Mouse (Mus musculus): ENCODE results near the gene Dthd1. TPM values are rescaled to one million over a fixed set of nuclear protein-coding genes. Genes with fewer than 3 reads are reported as not detected.
A peak's percentile ranks its signal among the peaks of the same experiment; 100 is the strongest.

The Dthd1 gene
- not detected in 2 replicates for polyA plus RNA-seq (2015; fragmentation: Nextera tagmentation; extraction: Ambion mirVana)

DNA sequence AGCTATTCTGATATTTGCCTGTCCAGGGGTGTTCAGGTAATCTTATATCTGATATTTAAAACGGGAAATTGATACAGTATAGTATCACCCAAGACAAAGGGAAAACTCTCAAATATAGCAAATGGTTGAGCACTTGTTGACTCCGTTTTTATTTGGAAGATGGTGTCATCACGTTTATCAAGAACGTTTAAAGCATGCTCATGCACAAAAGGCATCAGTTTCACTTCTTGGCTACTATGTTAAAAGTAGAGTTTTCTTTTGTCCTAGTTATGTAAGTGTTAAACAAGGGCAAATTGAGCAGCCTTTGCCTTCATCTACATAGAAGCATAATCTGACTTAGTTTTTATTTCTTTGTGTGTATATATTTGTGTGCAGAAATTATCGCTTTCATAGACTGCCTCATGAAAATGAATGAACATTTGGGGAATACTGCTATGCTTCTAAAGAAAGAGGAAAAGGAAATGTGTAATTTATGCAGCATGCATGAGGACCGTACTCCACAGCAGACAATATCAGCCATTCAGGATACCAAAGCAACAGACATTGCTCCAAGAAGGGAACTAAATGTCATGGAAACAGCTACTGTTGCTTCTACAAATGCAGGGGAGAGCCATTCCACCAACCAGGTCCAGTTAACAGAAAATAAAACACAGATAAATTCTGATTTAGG lies at the start of gene Dthd1:
TSS of gene Dthd1 (plus strand) at position 422 of the 670 bp plus-strand sequence.
- Histone ChIP-seq H3K4me3 (no peak within 1 kb of the TSS), H3K36me3 (no peaks in the 10 kb centered on the region), H3K9ac (no peak within 1 kb of the TSS), H3K27me3 (no peaks in the 10 kb centered on the region), H3K27ac (replicated peaks) (no peak within 1 kb of the TSS), H3K9me3 (peaks cover 3% of the 10 kb centered on the region), H3K4me1 (replicated peaks) (no peaks in the 10 kb centered on the region), H3K4me2 (no peak within 1 kb of the TSS)
- ATAC-seq (ENCODE audit: low read depth) = peak; percentile 76
- 49% methylated on average over 6 of the region's 6 CpGs for WGBS

DNA sequence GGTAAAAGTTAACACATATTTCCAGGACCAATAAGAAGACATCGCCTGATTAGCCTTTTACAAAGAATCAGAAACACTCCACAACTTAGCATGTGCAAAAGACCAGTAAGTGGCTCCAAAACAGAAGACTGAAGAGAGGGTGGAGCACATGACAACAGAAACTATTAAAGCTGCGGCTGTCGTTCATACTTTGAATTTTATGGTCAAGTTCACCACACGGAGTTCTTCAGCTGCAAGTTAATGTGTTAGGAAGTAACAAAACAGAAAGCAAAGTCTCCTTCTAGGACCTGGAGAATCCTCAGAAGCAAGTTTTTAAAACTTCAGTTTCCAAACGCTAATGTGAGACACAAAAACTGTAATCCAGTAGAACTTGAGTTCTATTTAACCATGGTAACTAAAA lies 49.5 kb upstream of the Dthd1 start:
- WGBS = 79% methylated on average over 5 of the region's 5 CpGs
- Histone ChIP-seq H3K4me2 (no peak overlapping the region), H3K9ac (no peak overlapping the region), H3K27ac (replicated peaks) (no peak overlapping the region), H3K27me3 (peaks cover 4% of the 10 kb centered on the region; the same call in 1 of the 2 replicates), H3K9me3 (no peaks in the 10 kb centered on the region), H3K4me1 (replicated peaks) (peaks cover 7% of the 10 kb centered on the region; the same call in 1 of the 2 replicates), H3K36me3 (no peaks in the 10 kb centered on the region), H3K4me3 (no peak overlapping the region)
- ATAC-seq (ENCODE audit: low read depth) = no peak

DNA sequence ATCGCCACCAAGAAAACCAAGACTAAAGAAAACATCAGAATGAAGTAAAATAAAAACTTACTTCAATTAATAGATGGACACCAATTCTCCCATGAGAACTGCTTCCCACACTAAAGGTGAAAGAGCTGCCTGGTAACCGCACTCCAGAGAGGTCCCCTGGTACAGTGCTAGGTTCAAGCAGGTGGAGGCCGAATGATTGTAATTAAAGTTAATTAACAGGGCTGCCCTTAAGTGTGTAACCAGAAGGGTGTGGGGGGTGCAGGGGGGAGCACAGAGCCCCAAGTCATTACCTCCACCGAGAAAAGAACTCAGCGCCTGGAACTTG lies 48.2 kb upstream of the Dthd1 start:
- Histone ChIP-seq H3K27ac (replicated peaks) (no peak overlapping the region), H3K36me3 (no peaks in the 10 kb centered on the region), H3K4me2 (peak overlapping the region; percentile 79), H3K27me3 (peaks cover 4% of the 10 kb centered on the region; the same call in 1 of the 2 replicates), H3K9ac (peak overlapping the region; percentile 74), H3K4me3 (peak overlapping the region; percentile 65), H3K9me3 (no peaks in the 10 kb centered on the region), H3K4me1 (replicated peaks) (peaks cover 7% of the 10 kb centered on the region; the same call in 1 of the 2 replicates)
- WGBS = 14% methylated on average over 5 of the region's 5 CpGs
- peak; percentile 52 for ATAC-seq (ENCODE audit: low read depth)

DNA sequence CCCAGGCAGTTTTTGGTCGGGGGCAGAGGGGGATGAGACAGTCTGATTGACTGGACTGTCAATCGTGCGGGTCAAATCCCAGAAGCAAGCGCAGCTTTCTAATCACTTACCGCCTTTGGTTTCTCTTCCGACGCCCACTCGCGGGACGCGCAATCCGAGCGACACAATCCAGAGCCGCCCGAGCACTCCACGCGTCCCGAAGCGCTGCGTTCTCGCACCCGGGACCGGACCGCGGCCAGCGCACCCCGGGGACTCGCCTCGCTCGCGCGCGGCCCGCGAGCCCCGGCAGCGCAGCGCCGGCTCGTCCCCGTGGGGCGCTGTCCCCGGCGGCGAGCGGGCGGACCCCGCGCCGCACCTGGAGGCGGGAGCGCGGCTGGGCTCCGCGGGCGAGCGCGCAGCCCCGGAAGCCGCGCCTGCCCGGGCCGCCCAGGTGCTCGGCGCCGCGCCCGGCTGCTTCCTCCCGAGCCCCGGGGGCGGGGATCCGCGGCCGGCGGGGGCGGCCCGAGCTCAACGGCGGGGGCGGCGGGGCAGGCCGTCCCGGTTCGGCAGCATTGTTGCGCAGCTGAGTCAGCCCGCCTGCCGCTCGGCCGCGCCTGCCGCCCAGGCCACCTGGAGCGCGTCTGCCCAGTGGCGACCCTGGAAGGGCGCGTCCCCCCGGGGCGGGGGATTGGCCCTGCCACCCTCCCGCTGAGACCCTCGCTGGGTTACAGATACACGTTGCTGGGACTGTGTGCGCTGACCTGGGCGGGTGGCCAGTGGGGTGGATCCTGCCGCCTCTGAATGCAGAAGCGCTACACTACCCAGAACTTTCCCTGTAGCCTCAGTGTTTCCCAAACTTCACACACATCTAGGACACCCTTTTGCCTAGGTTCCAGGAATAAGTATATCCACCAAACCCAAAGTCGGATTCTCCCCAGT lies 47.6 kb upstream of the Dthd1 start, which contains the start of gene Arap2:
TSS of gene Arap2 (minus strand) at position 376 of the 918 bp plus-strand sequence.
- ATAC-seq (ENCODE audit: low read depth) = peak; percentile 85

DNA sequence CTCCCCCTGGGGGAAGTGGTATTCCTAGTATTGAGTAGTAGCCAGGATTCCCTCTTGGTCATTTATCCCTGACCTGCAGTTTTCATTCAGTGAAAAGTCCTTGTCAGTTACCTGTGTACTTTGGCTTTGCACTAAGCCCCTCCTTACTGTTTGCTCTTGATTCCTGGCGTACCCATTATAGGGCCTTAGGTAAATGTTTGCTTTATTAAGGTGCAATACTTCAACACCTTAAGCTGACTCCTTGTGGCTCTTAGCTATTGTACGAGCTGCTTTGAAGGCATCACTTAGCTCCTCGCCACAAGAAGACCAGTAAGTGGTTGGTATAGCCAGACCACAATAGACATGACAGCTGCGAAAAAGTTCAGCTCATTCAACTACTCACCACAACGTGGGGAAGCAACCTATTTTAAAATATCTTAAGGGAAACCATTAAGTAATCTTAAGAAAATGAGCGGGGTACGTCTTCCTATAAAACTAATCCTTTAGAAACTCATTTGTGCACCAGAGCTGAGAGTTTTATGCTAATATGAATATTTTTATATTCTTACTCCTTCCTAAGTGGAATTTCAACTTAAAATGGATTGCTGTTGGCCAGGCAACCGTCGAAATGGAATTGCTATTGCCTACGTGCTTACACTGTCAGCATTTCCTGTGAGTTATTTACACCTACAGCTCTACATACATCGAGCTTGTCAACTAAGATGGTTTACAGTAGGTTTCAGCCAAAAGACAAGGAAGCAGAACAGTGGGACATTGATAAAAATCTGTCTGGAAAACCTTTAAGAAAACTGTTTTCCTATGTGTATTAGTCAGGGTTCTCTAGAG lies 41.6 kb upstream of the Dthd1 start:
- H3K36me3 ChIP-seq = no peaks in the 10 kb centered on the region
- WGBS = 89% methylated on average over 11 of the region's 11 CpGs
- H3K4me1 ChIP-seq (replicated peaks) = no peaks in the 10 kb centered on the region
- H3K4me2 ChIP-seq = no peak overlapping the region
- no peak overlapping the region for H3K27ac ChIP-seq (replicated peaks)
- ATAC-seq (ENCODE audit: low read depth) = no peak
- no peak overlapping the region for H3K4me3 ChIP-seq
- H3K27me3 ChIP-seq = no peaks in the 10 kb centered on the region; the same call in 1 of the 2 replicates
- H3K9me3 ChIP-seq = no peaks in the 10 kb centered on the region
- H3K9ac ChIP-seq = no peak overlapping the region

More for the DNA sequence above, 47.6 kb upstream of the Dthd1 start, which contains the start of gene Arap2:
- H3K27ac ChIP-seq (replicated peaks) = no peak within 1 kb of the TSS
- H3K4me1 ChIP-seq (replicated peaks) = peaks cover 7% of the 10 kb centered on the region; the same call in 1 of the 2 replicates
- H3K27me3 ChIP-seq = peaks cover 4% of the 10 kb centered on the region; the same call in 1 of the 2 replicates
- WGBS = under 1% methylated on average over 96 of the region's 106 CpGs
- H3K4me3 ChIP-seq = peak within 1 kb of the TSS; percentile 65
- no peaks in the 10 kb centered on the region for H3K9me3 ChIP-seq
- H3K4me2 ChIP-seq = peak within 1 kb of the TSS; percentile 79
- H3K36me3 ChIP-seq = no peaks in the 10 kb centered on the region
- peak within 1 kb of the TSS; percentile 74 for H3K9ac ChIP-seq

DNA sequence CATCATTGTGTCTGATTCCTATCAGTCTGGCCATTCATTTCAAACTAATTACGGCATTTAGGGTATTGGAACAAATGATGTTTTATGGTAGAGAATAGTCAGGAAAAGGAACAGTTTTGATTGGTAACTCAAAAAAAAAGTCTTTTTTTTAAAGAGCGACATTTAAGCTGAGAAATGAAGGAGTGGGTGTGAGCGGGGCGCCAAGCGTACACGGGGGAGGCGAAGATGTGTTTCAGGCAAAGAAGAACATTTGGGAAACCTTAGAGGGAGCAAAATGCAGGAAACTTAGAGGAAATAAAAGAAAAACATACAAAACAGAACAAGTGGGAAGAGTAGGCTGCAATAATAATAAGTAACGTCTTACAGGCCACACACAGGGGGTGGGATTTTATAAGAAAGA lies 35.8 kb upstream of the Dthd1 start:
- no peak overlapping the region for H3K9ac ChIP-seq
- no peak overlapping the region for H3K27ac ChIP-seq (replicated peaks)
- H3K4me1 ChIP-seq (replicated peaks) = no peaks in the 10 kb centered on the region
- no peak overlapping the region for H3K4me3 ChIP-seq
- no peak overlapping the region for H3K4me2 ChIP-seq
- H3K27me3 ChIP-seq = no peaks in the 10 kb centered on the region
- 93% methylated on average over 8 of the region's 8 CpGs for WGBS
- no peak for ATAC-seq (ENCODE audit: low read depth)
- no peaks in the 10 kb centered on the region for H3K36me3 ChIP-seq
- no peaks in the 10 kb centered on the region for H3K9me3 ChIP-seq

DNA sequence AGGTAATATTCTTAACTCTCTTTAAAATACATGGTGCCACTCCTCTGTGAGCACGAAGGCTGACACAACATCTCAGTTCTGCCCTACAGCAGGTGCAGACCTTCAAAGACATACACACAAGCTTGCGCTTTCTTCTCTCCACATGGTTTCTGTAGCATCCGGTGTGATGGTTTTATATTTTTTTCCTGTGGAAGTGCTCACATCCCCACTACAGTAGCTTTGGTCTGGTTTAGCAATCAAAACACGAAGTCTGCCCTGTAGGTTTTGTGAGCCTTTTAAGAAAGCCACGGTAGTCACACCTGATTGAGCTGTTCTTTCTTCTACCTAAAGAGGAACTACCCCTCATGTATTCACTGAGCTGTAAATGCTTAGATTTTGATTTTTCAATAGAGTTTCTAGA lies 34.9 kb upstream of the Dthd1 start:
- no peak for ATAC-seq (ENCODE audit: low read depth)
- Histone ChIP-seq H3K4me1 (replicated peaks) (no peaks in the 10 kb centered on the region), H3K4me3 (no peak overlapping the region), H3K9ac (no peak overlapping the region), H3K9me3 (no peaks in the 10 kb centered on the region), H3K36me3 (no peaks in the 10 kb centered on the region), H3K27me3 (no peaks in the 10 kb centered on the region), H3K4me2 (no peak overlapping the region), H3K27ac (replicated peaks) (no peak overlapping the region)
- 84% methylated on average over 5 of the region's 5 CpGs for WGBS

DNA sequence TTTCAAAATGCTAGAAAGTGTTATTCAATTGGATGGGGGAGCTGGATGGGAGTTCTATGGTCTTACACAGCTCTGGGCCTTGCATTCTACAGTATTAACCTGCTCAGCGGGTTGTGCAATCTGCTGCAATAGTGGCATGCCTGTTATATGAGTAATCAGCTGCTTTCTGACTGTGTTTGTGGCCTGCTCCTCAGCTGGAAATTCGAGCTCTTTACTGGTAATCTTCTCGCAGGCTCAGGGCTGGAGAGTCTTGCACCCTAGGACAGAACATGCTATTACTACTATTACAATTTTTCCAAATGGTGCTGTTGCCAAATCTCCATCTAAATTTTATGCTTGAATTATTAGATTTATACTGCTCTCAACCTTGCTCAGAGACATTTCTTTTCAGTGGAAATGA lies 26.8 kb upstream of the Dthd1 start:
- no peak overlapping the region for H3K4me3 ChIP-seq
- no peaks in the 10 kb centered on the region for H3K4me1 ChIP-seq (replicated peaks)
- H3K9ac ChIP-seq = no peak overlapping the region
- WGBS = 86% methylated on average over 3 of the region's 3 CpGs
- ATAC-seq (ENCODE audit: low read depth) = no peak
- no peaks in the 10 kb centered on the region for H3K27me3 ChIP-seq
- H3K4me2 ChIP-seq = no peak overlapping the region
- H3K27ac ChIP-seq (replicated peaks) = no peak overlapping the region
- no peaks in the 10 kb centered on the region for H3K36me3 ChIP-seq
- H3K9me3 ChIP-seq = no peaks in the 10 kb centered on the region

DNA sequence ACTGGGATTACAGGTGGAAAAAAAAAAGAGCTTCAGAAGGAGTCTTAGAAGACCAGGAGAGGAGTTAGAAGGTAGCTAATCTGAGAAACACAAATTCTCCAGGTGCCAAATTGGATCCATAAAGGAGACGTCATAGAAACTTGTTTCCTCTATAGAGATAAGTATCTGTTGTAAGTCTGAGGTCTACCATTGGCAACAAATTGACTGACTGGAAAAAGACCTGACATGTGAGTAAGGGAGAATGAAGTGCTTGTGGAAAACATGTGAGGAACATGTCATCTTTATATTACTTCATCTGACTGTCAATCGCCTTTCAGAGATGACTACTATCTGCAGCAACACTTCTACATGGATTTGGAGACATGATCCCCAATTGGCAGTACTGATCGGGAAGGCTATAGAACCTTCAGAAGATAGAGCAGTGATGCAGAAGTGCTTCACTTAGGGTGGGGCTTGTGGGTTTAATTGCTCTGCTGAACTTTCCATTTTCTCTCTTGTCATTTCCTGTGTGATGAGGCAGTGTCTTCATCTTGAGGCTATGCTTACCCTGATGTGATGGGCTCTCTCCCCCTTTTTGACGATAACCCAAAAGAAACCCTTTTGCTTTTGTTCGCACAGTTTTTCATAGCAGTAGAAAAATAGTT lies 22.6 kb upstream of the Dthd1 start:
- no peak for ATAC-seq (ENCODE audit: low read depth)
- no peaks in the 10 kb centered on the region for H3K9me3 ChIP-seq
- no peak overlapping the region for H3K27ac ChIP-seq (replicated peaks)

DNA sequence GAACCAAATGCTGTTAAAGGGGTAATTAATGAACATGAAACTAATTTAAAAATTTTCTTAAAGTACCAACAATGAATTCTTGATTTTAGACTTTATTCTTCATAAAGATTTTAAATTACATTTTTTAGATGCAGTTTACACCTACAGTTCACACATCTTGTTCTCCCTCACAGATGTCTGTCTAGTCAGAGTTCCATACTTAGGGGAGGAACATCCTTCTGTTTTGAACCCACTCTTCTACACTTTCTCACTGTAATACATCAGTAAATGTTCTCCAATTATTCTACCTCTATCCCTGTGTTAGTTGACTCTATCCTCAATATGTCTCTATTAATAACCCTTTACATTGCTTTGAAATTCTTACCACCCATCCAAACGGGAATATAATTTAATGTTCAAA lies 20.8 kb upstream of the Dthd1 start:
- H3K4me3 ChIP-seq = no peak overlapping the region
- H3K27ac ChIP-seq (replicated peaks) = no peak overlapping the region
- no peak for ATAC-seq (ENCODE audit: low read depth)
- H3K36me3 ChIP-seq = no peaks in the 10 kb centered on the region
- H3K9me3 ChIP-seq = no peaks in the 10 kb centered on the region
- no peaks in the 10 kb centered on the region for H3K27me3 ChIP-seq
- no peak overlapping the region for H3K4me2 ChIP-seq
- no peak overlapping the region for H3K9ac ChIP-seq
- 84% methylated on average over 1 of the region's 1 CpGs for WGBS
- no peaks in the 10 kb centered on the region for H3K4me1 ChIP-seq (replicated peaks)

More for the DNA sequence above, 22.6 kb upstream of the Dthd1 start:
- no peak overlapping the region for H3K9ac ChIP-seq
- 93% methylated on average over 5 of the region's 5 CpGs for WGBS
- H3K4me3 ChIP-seq = no peak overlapping the region
- H3K36me3 ChIP-seq = no peaks in the 10 kb centered on the region
- no peak overlapping the region for H3K4me2 ChIP-seq
- no peaks in the 10 kb centered on the region for H3K27me3 ChIP-seq
- H3K4me1 ChIP-seq (replicated peaks) = no peaks in the 10 kb centered on the region

DNA sequence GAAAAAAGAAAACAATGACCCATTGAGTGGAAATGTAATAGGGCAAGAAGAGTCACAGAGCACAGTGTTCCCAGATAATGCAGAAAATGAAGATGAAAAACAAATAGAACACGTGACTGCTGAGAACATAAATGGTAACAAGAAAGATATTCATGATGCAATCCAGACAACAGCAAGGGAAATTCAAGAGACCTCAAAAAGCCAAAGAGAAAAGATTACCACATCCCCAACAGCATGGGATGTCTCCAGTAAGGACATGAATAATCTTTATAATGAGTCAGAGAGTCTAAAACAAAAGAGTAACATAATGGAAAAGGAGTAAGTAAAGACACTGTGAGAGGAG lies 420 bp downstream of the Dthd1 start:
- no peak overlapping the region for H3K4me2 ChIP-seq
- H3K9me3 ChIP-seq = no peaks in the 10 kb centered on the region
- H3K4me1 ChIP-seq (replicated peaks) = no peaks in the 10 kb centered on the region
- 30% methylated on average over 1 of the region's 1 CpGs for WGBS
- no peaks in the 10 kb centered on the region for H3K36me3 ChIP-seq
- H3K9ac ChIP-seq = no peak overlapping the region
- H3K27me3 ChIP-seq = no peaks in the 10 kb centered on the region
- ATAC-seq (ENCODE audit: low read depth) = 0 out of 2 replicates have a peak, but pooled peaks have one; percentile 11
- H3K27ac ChIP-seq (replicated peaks) = no peak overlapping the region
- H3K4me3 ChIP-seq = no peak overlapping the region

Data from neural tube, embryonic 13.5 days (tissue).